Mouse (Mus musculus) forebrain, embryonic 14.5 days (tissue): Measurements from ENCODE around the gene Gcnt2. TPM values are rescaled to one million over a fixed set of nuclear protein-coding genes. Genes with fewer than 3 reads are reported as not detected.
"Not testable (repeated sequence)": the region's sequence is repeated elsewhere in the genome, so short reads cannot be mapped to it uniquely, and the experiment has no call there.

ENCODE experiments used
- ATAC-seq: fragments of 200-750 bp; cut with Nextera tagmentation; 2 replicates; pipeline ENCODE4 v1.8.0; 2017; ENCODE audit warnings: mild to moderate bottlenecking, moderate library complexity
- DNase-seq: peaks from one replicate; pipeline ENCODE4 v3.0.0-alpha.2; 2015; ENCODE audit warnings: low spot score
- H3K27ac ChIP-seq: fragments of 300-500 bp; sonication (generic); 2 replicates; pipeline ENCODE4 v1.5.1; 2014; ENCODE audit warnings: low read depth, mild to moderate bottlenecking, control low read depth, low read length, moderate library complexity
- H3K27me3 ChIP-seq: fragments of 300-500 bp; sonication (generic); replicated peaks from 2 replicates; pipeline ENCODE4 v1.6.1; 2014; ENCODE audit warnings: low read length, control low read depth, mixed read lengths; ENCODE audit not compliant: control insufficient read depth, insufficient read depth
- H3K36me3 ChIP-seq: fragments of 300-500 bp; sonication (generic); 2 replicates; pipeline ENCODE4 v1.6.1; 2014; ENCODE audit warnings: low read length, control low read depth; ENCODE audit not compliant: control insufficient read depth, insufficient read depth
- H3K4me1 ChIP-seq: fragments of 300-500 bp; sonication (generic); 2 replicates; pipeline ENCODE4 v1.6.1; 2014; ENCODE audit warnings: antibody characterized with exemption, low read length, control low read depth; ENCODE audit not compliant: control insufficient read depth, insufficient read depth
- H3K4me2 ChIP-seq: fragments of 300-500 bp; sonication (generic); 2 replicates; pipeline ENCODE4 v1.6.1; 2014; ENCODE audit warnings: mild to moderate bottlenecking, control low read depth, low read length
- H3K4me3 ChIP-seq: fragments of 300-500 bp; sonication (generic); 2 replicates; pipeline ENCODE4 v1.5.1; 2014; ENCODE audit warnings: low read depth, low read length, control low read depth
- H3K9ac ChIP-seq: fragments of 300-500 bp; sonication (generic); 2 replicates; pipeline ENCODE4 v1.6.1; 2014; ENCODE audit warnings: mild to moderate bottlenecking, low read length, control low read depth, moderate library complexity
- H3K9me3 ChIP-seq: fragments of 300-500 bp; sonication (generic); replicated peaks from 2 replicates; pipeline ENCODE4 v1.6.1; 2016; ENCODE audit warnings: low read length, control low read depth, mixed read lengths; ENCODE audit not compliant: control insufficient read depth
- WGBS: fragments of 180-500 bp; shearing (Covaris S2); extraction: QIAGEN DNeasy Blood & Tissue Kit; methylation state at CpG from one replicate; pipeline ENCODE4 v1.1.7; 2014; 5-methylcytosine and 5-hydroxymethylcytosine counted together
- polyA plus RNA-seq: library from polyadenylated mRNA; unstranded; fragments of >200 nt; fragmentation: Nextera tagmentation; extraction: Ambion mirVana; gene quantifications from 2 replicates; pipeline ENCODE4 v1.2.1, GENCODE M21; 2014

Gcnt2 gene
- polyA plus RNA-seq, 1 experiment from 2014 or later = 5.2 TPM

- ATAC-seq = no peak
- Histone ChIP-seq H3K36me3 (no peaks in the 10 kb centered on the region), H3K4me1 (peaks cover 6% of the 10 kb centered on the region; the same call in 1 of the 2 replicates), H3K4me2 (no peak overlapping the region), H3K9me3 (no peaks in the 10 kb centered on the region), H3K27me3 (no peaks in the 10 kb centered on the region), H3K9ac (no peak overlapping the region), H3K27ac (no peak overlapping the region), H3K4me3 (no peak overlapping the region)
- 86% methylated on average over 5 of the region's 5 CpGs for WGBS
- no peak for DNase-seq
These were observed 23.1 kb downstream of the Gcnt2 start for GRCm38 (mm10) chr13:40882606-40883005.

- ATAC-seq = no peak
- WGBS = 76% methylated on average over 9 of the region's 9 CpGs
- no peak overlapping the region for H3K27ac ChIP-seq
These were observed 24.3 kb downstream of the Gcnt2 start for GRCm38 (mm10) chr13:40883903-40884302.

GRCm38 (mm10) chr13:40884878-40885277 is 25.3 kb downstream of the Gcnt2 start:
- Histone ChIP-seq H3K4me1 (peaks cover 13% of the 10 kb centered on the region; the same call in 1 of the 2 replicates), H3K9ac (no peak overlapping the region), H3K27me3 (no peaks in the 10 kb centered on the region), H3K36me3 (no peaks in the 10 kb centered on the region), H3K9me3 (no peaks in the 10 kb centered on the region), H3K4me3 (no peak overlapping the region), H3K4me2 (no peak overlapping the region), H3K27ac (no peak overlapping the region)
- DNase-seq = no peak
- 61% methylated on average over 5 of the region's 5 CpGs for WGBS
- ATAC-seq = no peak

More at GRCm38 (mm10) chr13:40883903-40884302, 24.3 kb downstream of the Gcnt2 start:
- Histone ChIP-seq H3K4me1 (peaks cover 13% of the 10 kb centered on the region; the same call in 1 of the 2 replicates), H3K9me3 (no peaks in the 10 kb centered on the region), H3K9ac (no peak overlapping the region), H3K4me2 (no peak overlapping the region), H3K4me3 (no peak overlapping the region), H3K27me3 (no peaks in the 10 kb centered on the region), H3K36me3 (no peaks in the 10 kb centered on the region)
- no peak for DNase-seq

GRCm38 (mm10) chr13:40885935-40886642 is 26.5 kb downstream of the Gcnt2 start:
- Histone ChIP-seq H3K27ac (no peak overlapping the region), H3K4me3 (peak overlapping the region; percentile 35), H3K27me3 (no peaks in the 10 kb centered on the region), H3K4me2 (peak overlapping the region; percentile 67), H3K36me3 (no peaks in the 10 kb centered on the region), H3K4me1 (peaks cover 22% of the 10 kb centered on the region), H3K9me3 (no peaks in the 10 kb centered on the region), H3K9ac (peak overlapping the region; percentile 62; the same call in 1 of the 2 replicates)
- ATAC-seq (no peak; the same call in 1 of the 2 replicates), DNase-seq (no peak)
- 45% methylated on average over 10 of the region's 10 CpGs for WGBS

GRCm38 (mm10) chr13:40886643-40887381 is 27.3 kb downstream of the Gcnt2 start:
- H3K27ac ChIP-seq = no peak overlapping the region
- H3K4me3 ChIP-seq = peak overlapping the region; percentile 35
- WGBS = 1% methylated on average over 22 of the region's 22 CpGs
- ATAC-seq = peak; percentile 55
- H3K4me2 ChIP-seq = peak overlapping the region; percentile 67
- peaks cover 22% of the 10 kb centered on the region for H3K4me1 ChIP-seq
- peak overlapping the region; percentile 62 for H3K9ac ChIP-seq
- H3K27me3 ChIP-seq = no peaks in the 10 kb centered on the region
- H3K9me3 ChIP-seq = no peaks in the 10 kb centered on the region
- DNase-seq = peak; percentile 66
- no peaks in the 10 kb centered on the region for H3K36me3 ChIP-seq

- no peaks in the 10 kb centered on the region for H3K9me3 ChIP-seq
- H3K27me3 ChIP-seq = no peaks in the 10 kb centered on the region
- H3K36me3 ChIP-seq = no peaks in the 10 kb centered on the region
- DNase-seq = peak; percentile 81
- no peak overlapping the region for H3K4me3 ChIP-seq
- H3K4me2 ChIP-seq = peak overlapping the region; percentile 25
- peak; percentile 59; the same call in 1 of the 2 replicates for ATAC-seq
- peak overlapping the region; percentile 63; the same call in 1 of the 2 replicates for H3K27ac ChIP-seq
- H3K9ac ChIP-seq = no peak overlapping the region
- peaks cover 22% of the 10 kb centered on the region for H3K4me1 ChIP-seq
- 27% methylated on average over 5 of the region's 5 CpGs for WGBS
These were observed 31.0 kb downstream of the Gcnt2 start for GRCm38 (mm10) chr13:40890595-40890994.

- DNase-seq, H3K9ac ChIP-seq, H3K27me3 ChIP-seq, H3K9me3 ChIP-seq, H3K4me3 ChIP-seq, H3K36me3 ChIP-seq, H3K27ac ChIP-seq, ATAC-seq, H3K4me2 ChIP-seq: not testable (repeated sequence)
- WGBS = 100% methylated on average over 1 of the region's 1 CpGs
- H3K4me1 ChIP-seq = peaks cover 22% of the 10 kb centered on the region
These were observed 31.8 kb downstream of the Gcnt2 start for GRCm38 (mm10) chr13:40891369-40891768.

GRCm38 (mm10) chr13:40892043-40892442 is 32.5 kb downstream of the Gcnt2 start:
- Histone ChIP-seq H3K4me2 (no peak overlapping the region), H3K9ac (no peak overlapping the region), H3K9me3 (no peaks in the 10 kb centered on the region), H3K4me3 (no peak overlapping the region), H3K27me3 (no peaks in the 10 kb centered on the region), H3K36me3 (no peaks in the 10 kb centered on the region), H3K4me1 (peaks cover 18% of the 10 kb centered on the region), H3K27ac (no peak overlapping the region)
- ATAC-seq = no peak
- WGBS = 91% methylated on average over 7 of the region's 7 CpGs
- no peak for DNase-seq

- Histone ChIP-seq H3K9ac (no peak overlapping the region), H3K27me3 (no peaks in the 10 kb centered on the region), H3K4me3 (no peak overlapping the region), H3K36me3 (no peaks in the 10 kb centered on the region), H3K27ac (no peak overlapping the region), H3K4me2 (no peak overlapping the region), H3K9me3 (no peaks in the 10 kb centered on the region), H3K4me1 (peaks cover 16% of the 10 kb centered on the region)
- 80% methylated on average over 4 of the region's 4 CpGs for WGBS
- DNase-seq (no peak), ATAC-seq (no peak)
These were observed 33.0 kb downstream of the Gcnt2 start for GRCm38 (mm10) chr13:40892547-40892946.
